Mouse (Mus musculus): ENCODE results near the gene 9530077C05Rik. TPM values are rescaled to one million over a fixed set of nuclear protein-coding genes. Genes with fewer than 3 reads are reported as not detected.
A peak's percentile ranks its signal among the peaks of the same experiment; 100 is the strongest.

Gene 9530077C05Rik
- 9.8 and 11.8 TPM in 2 replicates for polyA plus RNA-seq (2016; fragmentation: Nextera tagmentation; extraction: Ambion mirVana)

DNA sequence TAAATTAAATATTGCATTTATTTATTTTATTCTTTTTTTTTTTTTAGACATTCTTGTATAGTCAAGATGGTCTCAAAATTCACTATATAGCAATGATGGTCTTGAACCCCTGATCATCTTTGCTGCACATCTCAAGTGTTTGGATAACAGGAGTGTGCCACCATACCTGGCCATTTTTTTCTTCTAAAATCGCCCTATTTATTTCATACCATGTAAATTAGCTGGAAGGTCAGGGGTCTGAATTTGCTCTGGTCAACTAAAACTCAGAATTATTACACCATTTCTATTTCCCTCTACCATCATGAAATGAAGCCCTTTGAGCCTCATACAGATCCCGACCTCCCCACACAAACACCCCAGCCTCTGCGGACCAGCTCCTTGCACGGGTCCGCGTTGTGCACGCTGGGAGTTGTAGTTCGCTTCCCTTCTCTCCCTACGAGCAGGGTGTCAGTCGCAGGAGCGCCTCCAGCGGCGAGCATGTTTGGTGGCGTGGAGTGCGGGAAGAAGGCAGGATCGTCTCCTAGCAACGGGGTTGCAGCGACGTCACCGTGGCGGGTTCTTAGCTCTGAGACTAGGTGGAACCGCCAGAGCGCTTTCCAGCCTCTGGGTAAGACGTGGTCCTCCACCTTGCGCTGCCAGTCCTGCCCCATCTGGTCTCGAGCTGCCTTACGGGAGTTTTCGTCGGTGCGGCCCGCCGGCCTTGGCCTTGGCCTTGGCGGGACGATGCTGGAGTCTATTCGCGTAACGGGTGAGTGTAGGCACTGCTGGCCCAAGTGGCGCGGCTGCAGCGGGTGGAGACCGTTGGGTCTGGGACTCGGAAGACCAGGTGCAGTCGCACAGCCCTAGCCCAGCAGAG is at the start of gene 9530077C05Rik:
Gene 9530077C05Rik, plus strand, starts transcription at position 512 of the 856 bp plus-strand sequence.
- Histone ChIP-seq H3K27ac (replicated peaks) (0 out of 2 replicates have a peak within 1 kb of the TSS, but pooled peaks have one; percentile 54), H3K4me2 (replicated peaks) (peak within 1 kb of the TSS; percentile 67), H3K36me3 (no peaks in the 10 kb centered on the region), H3K27me3 (no peaks in the 10 kb centered on the region), H3K9ac (replicated peaks) (peak within 1 kb of the TSS; percentile 69), H3K4me1 (no peaks in the 10 kb centered on the region), H3K9me3 (no peaks in the 10 kb centered on the region), H3K4me3 (peak within 1 kb of the TSS; percentile 61)
- 1% methylated on average over 43 of the region's 43 CpGs for WGBS
- ATAC-seq (ENCODE audit: low FRiP score, low read depth), result peak; percentile 99

DNA sequence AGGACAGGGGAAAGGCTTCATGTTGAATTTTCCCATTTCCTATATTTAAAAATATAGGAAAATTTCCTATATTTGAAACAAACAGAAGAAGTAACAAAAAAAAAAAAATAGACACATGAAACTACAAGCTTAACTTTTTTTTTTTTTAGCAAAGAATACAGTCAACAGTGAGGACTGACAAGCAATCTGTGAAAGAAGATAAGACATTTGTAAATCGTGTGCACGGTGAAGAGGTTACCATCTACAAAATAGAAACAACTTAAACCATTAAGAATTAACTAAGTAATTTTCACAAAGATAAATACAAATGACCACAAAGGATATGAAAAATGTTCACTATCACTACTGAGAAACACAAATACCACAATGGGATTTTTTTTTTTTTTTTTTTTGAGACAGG is 45.1 kb upstream of the 9530077C05Rik start:
- Histone ChIP-seq H3K9me3 (no peaks in the 10 kb centered on the region), H3K27me3 (no peaks in the 10 kb centered on the region), H3K36me3 (peaks cover 58% of the 10 kb centered on the region), H3K4me1 (no peaks in the 10 kb centered on the region), H3K4me2 (replicated peaks) (no peak overlapping the region), H3K27ac (replicated peaks) (no peak overlapping the region), H3K9ac (replicated peaks) (no peak overlapping the region), H3K4me3 (no peak overlapping the region)
- no peak for ATAC-seq (ENCODE audit: low FRiP score, low read depth)
- WGBS, result 98% methylated on average over 2 of the region's 2 CpGs

DNA sequence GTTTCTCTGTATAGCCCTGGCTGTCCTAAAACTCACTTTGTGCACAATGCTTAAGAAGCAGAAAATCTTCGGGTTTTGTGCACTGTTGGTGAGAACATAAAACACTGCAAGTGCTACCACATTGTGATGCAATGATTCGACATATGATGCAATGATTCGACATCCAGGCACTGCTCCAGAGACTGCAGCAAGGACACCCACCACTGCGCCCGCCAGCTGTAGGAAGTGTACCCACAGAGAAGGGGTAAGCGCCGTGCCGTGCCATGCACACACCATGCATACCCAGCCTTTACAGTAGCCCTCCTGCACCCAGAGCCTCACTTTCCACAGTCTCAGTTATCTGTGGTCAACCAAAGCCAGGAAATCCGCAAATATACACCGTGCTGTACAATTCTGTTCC is 44.7 kb upstream of the 9530077C05Rik start:
- H3K27ac ChIP-seq (replicated peaks), result no peak overlapping the region
- WGBS, result 95% methylated on average over 10 of the region's 10 CpGs
- no peaks in the 10 kb centered on the region for H3K4me1 ChIP-seq
- H3K4me3 ChIP-seq, result no peak overlapping the region
- no peak overlapping the region for H3K9ac ChIP-seq (replicated peaks)
- no peak for ATAC-seq (ENCODE audit: low FRiP score, low read depth)
- H3K27me3 ChIP-seq, result no peaks in the 10 kb centered on the region
- peaks cover 59% of the 10 kb centered on the region for H3K36me3 ChIP-seq
- no peaks in the 10 kb centered on the region for H3K9me3 ChIP-seq
- H3K4me2 ChIP-seq (replicated peaks), result no peak overlapping the region

DNA sequence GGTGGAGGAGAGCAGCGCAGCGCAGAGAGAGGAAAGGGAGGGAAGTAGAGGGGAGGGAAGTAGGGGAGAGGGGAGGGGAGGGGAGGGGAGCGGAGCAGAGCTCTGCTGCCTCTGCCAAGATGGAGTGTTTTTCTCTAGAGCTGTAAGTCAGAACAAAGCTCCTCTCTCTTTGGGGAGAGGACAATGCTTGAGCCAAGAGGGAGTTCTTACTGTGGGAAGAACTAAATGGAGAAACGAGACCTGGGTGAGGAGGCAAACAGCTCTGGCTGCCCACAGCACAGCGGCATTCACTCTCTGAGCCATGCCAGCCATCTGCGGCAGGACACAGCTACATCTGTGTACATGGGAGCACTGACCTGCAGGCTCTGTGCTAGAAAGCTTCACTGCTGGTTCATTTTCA is 43.3 kb upstream of the 9530077C05Rik start:
- no peak for ATAC-seq (ENCODE audit: low FRiP score, low read depth)
- H3K4me2 ChIP-seq (replicated peaks), result no peak overlapping the region
- peaks cover 62% of the 10 kb centered on the region for H3K36me3 ChIP-seq
- no peaks in the 10 kb centered on the region for H3K4me1 ChIP-seq
- no peaks in the 10 kb centered on the region for H3K27me3 ChIP-seq
- 85% methylated on average over 6 of the region's 6 CpGs for whole genome bisulfite sequencing
- no peak overlapping the region for H3K9ac ChIP-seq (replicated peaks)
- H3K4me3 ChIP-seq, result no peak overlapping the region
- no peak overlapping the region for H3K27ac ChIP-seq (replicated peaks)
- H3K9me3 ChIP-seq, result no peaks in the 10 kb centered on the region

GRCm38 (mm10) chr9:22372760-22373159 is 38.6 kb upstream of the 9530077C05Rik start:
- no peaks in the 10 kb centered on the region for H3K4me1 ChIP-seq
- ATAC-seq (ENCODE audit: low FRiP score, low read depth), result no peak
- H3K4me3 ChIP-seq, result no peak overlapping the region
- H3K4me2 ChIP-seq (replicated peaks), result no peak overlapping the region
- no peak overlapping the region for H3K9ac ChIP-seq (replicated peaks)
- H3K9me3 ChIP-seq, result no peaks in the 10 kb centered on the region
- 98% methylated on average over 4 of the region's 4 CpGs for WGBS
- H3K27ac ChIP-seq (replicated peaks), result no peak overlapping the region
- H3K36me3 ChIP-seq, result peaks cover 69% of the 10 kb centered on the region
- no peaks in the 10 kb centered on the region for H3K27me3 ChIP-seq

GRCm38 (mm10) chr9:22376086-22376485 is 35.2 kb upstream of the 9530077C05Rik start:
- Histone ChIP-seq H3K27ac (replicated peaks) (no peak overlapping the region), H3K9ac (replicated peaks) (no peak overlapping the region), H3K4me1 (no peaks in the 10 kb centered on the region), H3K4me3 (no peak overlapping the region), H3K36me3 (peaks cover 68% of the 10 kb centered on the region), H3K27me3 (no peaks in the 10 kb centered on the region), H3K4me2 (replicated peaks) (no peak overlapping the region), H3K9me3 (no peaks in the 10 kb centered on the region)
- WGBS, result 81% methylated on average over 5 of the region's 5 CpGs
- ATAC-seq (ENCODE audit: low FRiP score, low read depth), result no peak

GRCm38 (mm10) chr9:22385890-22386289 is 25.4 kb upstream of the 9530077C05Rik start:
- peaks cover 13% of the 10 kb centered on the region for H3K36me3 ChIP-seq

DNA sequence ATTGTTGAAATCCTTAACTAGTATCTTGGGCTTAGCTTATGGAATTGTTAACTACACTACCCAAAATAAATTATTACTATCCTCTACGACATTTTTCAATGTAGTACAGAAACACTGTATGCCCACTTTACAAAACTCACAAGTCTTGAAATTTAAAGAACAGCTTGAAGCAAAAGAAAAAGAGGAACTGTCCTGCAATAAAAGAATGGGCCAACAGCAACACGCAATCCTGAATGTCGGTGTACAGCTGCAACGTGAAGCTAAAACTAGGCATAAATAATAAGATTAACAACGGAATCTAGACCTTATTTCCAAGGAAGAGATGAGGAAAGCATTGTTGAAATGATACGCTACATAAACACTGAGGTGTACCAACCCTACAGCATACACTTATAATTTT is 23.4 kb upstream of the 9530077C05Rik start:
- peaks cover 12% of the 10 kb centered on the region; the same call in 1 of the 2 replicates for H3K4me1 ChIP-seq
- H3K36me3 ChIP-seq, result no peaks in the 10 kb centered on the region
- H3K27me3 ChIP-seq, result no peaks in the 10 kb centered on the region
- peak overlapping the region; percentile 72 for H3K9ac ChIP-seq (replicated peaks)
- peak overlapping the region; percentile 66 for H3K4me3 ChIP-seq
- WGBS, result 14% methylated on average over 6 of the region's 6 CpGs
- no peaks in the 10 kb centered on the region for H3K9me3 ChIP-seq
- ATAC-seq (ENCODE audit: low FRiP score, low read depth), result no peak
- peak overlapping the region; percentile 81; the same call in 1 of the 2 replicates for H3K27ac ChIP-seq (replicated peaks)
- H3K4me2 ChIP-seq (replicated peaks), result peak overlapping the region; percentile 62

More at GRCm38 (mm10) chr9:22385890-22386289, 25.4 kb upstream of the 9530077C05Rik start:
- Histone ChIP-seq H3K27me3 (no peaks in the 10 kb centered on the region), H3K9me3 (no peaks in the 10 kb centered on the region), H3K4me3 (no peak overlapping the region), H3K4me1 (peaks cover 12% of the 10 kb centered on the region; the same call in 1 of the 2 replicates), H3K27ac (replicated peaks) (no peak overlapping the region), H3K4me2 (replicated peaks) (no peak overlapping the region), H3K9ac (replicated peaks) (no peak overlapping the region)
- WGBS, result 83% methylated on average over 2 of the region's 2 CpGs
- ATAC-seq (ENCODE audit: low FRiP score, low read depth), result no peak

DNA sequence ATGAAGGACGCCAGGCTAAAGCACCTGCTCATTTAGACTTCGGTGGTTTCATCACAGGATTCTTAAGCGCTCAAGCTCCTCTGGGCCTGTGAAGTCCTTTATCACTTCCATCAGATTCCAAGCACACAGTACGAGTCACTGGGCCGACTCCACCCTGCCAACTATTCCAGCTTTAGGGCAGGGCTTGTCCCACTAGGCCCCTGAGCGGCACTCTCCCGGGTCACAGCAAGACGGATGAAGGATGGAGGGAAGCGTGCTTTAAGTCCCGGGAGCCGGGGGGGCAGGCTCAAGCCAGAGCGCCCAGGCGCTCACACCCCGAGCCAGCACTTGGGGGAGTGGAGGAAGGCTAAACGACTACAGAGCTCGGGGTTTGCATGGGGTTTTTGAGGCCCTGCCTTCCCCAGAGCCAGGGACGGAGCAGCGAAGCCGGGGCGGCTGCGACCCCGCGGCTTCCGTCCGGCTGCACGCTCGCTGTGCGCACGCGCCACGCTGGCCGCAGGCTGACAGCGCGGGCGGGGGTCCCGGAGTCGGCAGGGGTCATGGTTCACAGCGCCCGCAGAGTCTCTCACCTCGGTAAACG is 22.8 kb upstream of the 9530077C05Rik start:
- ATAC-seq (ENCODE audit: low FRiP score, low read depth), result peak; percentile 83
- Histone ChIP-seq H3K9ac (replicated peaks) (peak overlapping the region; percentile 72), H3K36me3 (no peaks in the 10 kb centered on the region), H3K9me3 (no peaks in the 10 kb centered on the region), H3K27me3 (no peaks in the 10 kb centered on the region), H3K27ac (replicated peaks) (peak overlapping the region; percentile 81), H3K4me1 (peaks cover 12% of the 10 kb centered on the region; the same call in 1 of the 2 replicates), H3K4me2 (replicated peaks) (peak overlapping the region; percentile 62), H3K4me3 (peak overlapping the region; percentile 66)
- under 1% methylated on average over 41 of the region's 41 CpGs for WGBS

DNA sequence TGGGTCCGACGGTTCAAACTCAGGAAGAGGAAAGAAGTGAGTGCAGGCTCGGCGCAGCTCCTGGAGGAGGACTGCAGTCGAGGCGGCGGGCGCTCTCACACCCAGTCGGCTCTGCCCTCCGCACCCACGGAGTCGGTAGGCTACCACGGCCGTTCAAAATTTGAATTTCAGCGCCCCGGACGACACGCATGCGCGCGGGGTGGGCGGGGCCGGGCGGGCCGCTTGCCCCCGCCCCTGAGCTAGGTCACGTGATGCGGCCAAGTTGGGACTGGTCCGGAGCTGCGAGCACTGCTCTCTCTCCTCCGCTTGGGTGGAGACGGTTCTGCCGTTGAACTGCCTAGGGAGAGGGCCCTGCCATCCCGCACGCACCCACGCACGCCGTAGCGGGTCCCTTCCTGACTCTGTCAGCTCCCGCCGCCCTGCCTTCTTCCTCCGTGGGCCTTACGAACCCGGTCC is 22.3 kb upstream of the 9530077C05Rik start, which contains the start of gene Anln:
Gene Anln, minus strand, starts transcription at position 168 of the 456 bp plus-strand sequence.
- H3K27ac ChIP-seq (replicated peaks), result peak within 1 kb of the TSS; percentile 81
- H3K9me3 ChIP-seq, result no peaks in the 10 kb centered on the region
- H3K4me1 ChIP-seq, result peaks cover 12% of the 10 kb centered on the region; the same call in 1 of the 2 replicates
- H3K9ac ChIP-seq (replicated peaks), result peak within 1 kb of the TSS; percentile 72
- peak within 1 kb of the TSS; percentile 62 for H3K4me2 ChIP-seq (replicated peaks)
- peak; percentile 96 for ATAC-seq (ENCODE audit: low FRiP score, low read depth)
- no peaks in the 10 kb centered on the region for H3K27me3 ChIP-seq
- H3K36me3 ChIP-seq, result no peaks in the 10 kb centered on the region
- under 1% methylated on average over 44 of the region's 44 CpGs for WGBS
- H3K4me3 ChIP-seq, result peak within 1 kb of the TSS; percentile 66

DNA sequence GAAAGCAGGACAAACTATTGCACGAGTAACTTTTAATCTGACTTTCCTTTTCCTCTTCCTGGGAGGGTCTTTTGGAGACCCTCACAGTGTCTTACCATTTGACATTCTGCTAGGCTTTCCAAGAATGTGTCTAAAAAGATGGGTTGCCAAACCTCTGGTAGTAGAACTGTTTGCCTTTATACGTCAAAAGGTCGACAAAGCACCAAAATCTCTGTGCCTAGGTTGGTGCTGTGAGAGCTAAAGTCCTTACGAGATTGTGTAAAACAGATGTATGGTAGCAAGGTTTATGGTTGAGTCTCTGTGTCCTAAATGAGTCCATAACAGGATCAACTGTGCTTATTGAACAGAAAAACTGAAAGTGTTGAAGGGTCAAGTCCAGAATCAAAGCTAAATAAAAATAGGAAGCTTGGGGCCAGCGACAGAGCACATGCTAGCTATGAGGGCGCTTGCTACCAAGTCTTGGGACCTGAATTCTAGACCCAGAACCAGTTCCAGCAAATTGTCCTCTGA is 21.5 kb upstream of the 9530077C05Rik start:
- no peak for ATAC-seq (ENCODE audit: low FRiP score, low read depth)
- Histone ChIP-seq H3K4me3 (peak overlapping the region; percentile 66), H3K9ac (replicated peaks) (no peak overlapping the region), H3K9me3 (no peaks in the 10 kb centered on the region), H3K27ac (replicated peaks) (0 out of 2 replicates have a peak overlapping the region, but pooled peaks have one; percentile 81), H3K4me1 (peaks cover 12% of the 10 kb centered on the region; the same call in 1 of the 2 replicates), H3K36me3 (no peaks in the 10 kb centered on the region), H3K4me2 (replicated peaks) (peak overlapping the region; percentile 62), H3K27me3 (no peaks in the 10 kb centered on the region)
- WGBS, result 73% methylated on average over 6 of the region's 6 CpGs

GRCm38 (mm10) chr9:22390390-22390789 is 20.9 kb upstream of the 9530077C05Rik start:
- H3K27ac ChIP-seq (replicated peaks), result no peak overlapping the region
- no peak for ATAC-seq (ENCODE audit: low FRiP score, low read depth)
- no peak overlapping the region for H3K4me2 ChIP-seq (replicated peaks)
- H3K4me3 ChIP-seq, result no peak overlapping the region
- no peaks in the 10 kb centered on the region for H3K36me3 ChIP-seq
- peaks cover 12% of the 10 kb centered on the region; the same call in 1 of the 2 replicates for H3K4me1 ChIP-seq
- H3K27me3 ChIP-seq, result no peaks in the 10 kb centered on the region
- H3K9me3 ChIP-seq, result no peaks in the 10 kb centered on the region
- 90% methylated on average over 5 of the region's 5 CpGs for WGBS
- H3K9ac ChIP-seq (replicated peaks), result no peak overlapping the region

Data from midbrain, embryonic 12.5 days (tissue).